Mouse (Mus musculus): Measurements from ENCODE around the gene Lrrc8b. TPM values are rescaled to one million over a fixed set of nuclear protein-coding genes. Genes with fewer than 3 reads are reported as not detected.
A peak's percentile ranks its signal among the peaks of the same experiment; 100 is the strongest.

Lrrc8b gene
- polyA plus RNA-seq, 1 experiment from 2014 or later: 11.3 TPM

- 1% methylated on average over 16 of the region's 16 CpGs for WGBS
- Histone ChIP-seq H3K27me3 (ENCODE audit: insufficient read depth, low read length) (no peaks in the 10 kb centered on the region), H3K36me3 (ENCODE audit: insufficient read depth) (no peaks in the 10 kb centered on the region), H3K4me1 (ENCODE audit: insufficient read depth) (peaks cover 4% of the 10 kb centered on the region; the same call in 1 of the 2 replicates), H3K4me2 (peak overlapping the region; percentile 88), H3K27ac (ENCODE audit: low read depth) (peak overlapping the region; percentile 91), H3K9me3 (ENCODE audit: low read depth, low read length) (no peaks in the 10 kb centered on the region), H3K4me3 (ENCODE audit: low read depth, low read length) (peak overlapping the region; percentile 71), H3K9ac (peak overlapping the region; percentile 78)
- ATAC-seq (ENCODE audit: insufficient read depth) (peak; percentile 59), DNase-seq (peak; percentile 63)
- TF ChIP-seq CTCF (IDR thresholded peaks at IDR 0.05; ENCODE audit: low read depth): no peak; the same call in 1 of the 2 replicates
These were observed 103.1 kb downstream of the Lrrc8b start for GRCm38 (mm10) chr5:105518626-105519095.

GRCm38 (mm10) chr5:105519096-105519975, 103.8 kb downstream of the Lrrc8b start, which contains the start of gene Lrrc8c:
Gene Lrrc8c, plus strand, starts transcription at chr5:105519388.
- H3K4me3 ChIP-seq (ENCODE audit: low read depth, low read length): peak within 1 kb of the TSS; percentile 71
- peaks cover 4% of the 10 kb centered on the region; the same call in 1 of the 2 replicates for H3K4me1 ChIP-seq (ENCODE audit: insufficient read depth)
- H3K9me3 ChIP-seq (ENCODE audit: low read depth, low read length): no peaks in the 10 kb centered on the region
- ATAC-seq (ENCODE audit: insufficient read depth): peak; percentile 95
- peak; percentile 89 for DNase-seq
- peak within 1 kb of the TSS; percentile 78 for H3K9ac ChIP-seq
- WGBS: under 1% methylated on average over 92 of the region's 93 CpGs
- TF ChIP-seq CTCF (IDR thresholded peaks at IDR 0.05; ENCODE audit: low read depth): no peak; the same call in 1 of the 2 replicates
- H3K36me3 ChIP-seq (ENCODE audit: insufficient read depth): peaks cover 5% of the 10 kb centered on the region; the same call in 1 of the 2 replicates
- peak within 1 kb of the TSS; percentile 91 for H3K27ac ChIP-seq (ENCODE audit: low read depth)
- no peaks in the 10 kb centered on the region for H3K27me3 ChIP-seq (ENCODE audit: insufficient read depth, low read length)
- peak within 1 kb of the TSS; percentile 88 for H3K4me2 ChIP-seq

- peak overlapping the region; percentile 91; the same call in 1 of the 2 replicates for H3K27ac ChIP-seq (ENCODE audit: low read depth)
- TF ChIP-seq CTCF (IDR thresholded peaks at IDR 0.05; ENCODE audit: low read depth): no peak
- DNase-seq: no peak
These were observed 104.4 kb downstream of the Lrrc8b start for GRCm38 (mm10) chr5:105519976-105520300.

GRCm38 (mm10) chr5:105520442-105520965, 104.9 kb downstream of the Lrrc8b start:
- no peak for TF ChIP-seq CTCF (IDR thresholded peaks at IDR 0.05; ENCODE audit: low read depth)
- Histone ChIP-seq H3K4me2 (peak overlapping the region; percentile 88), H3K27me3 (ENCODE audit: insufficient read depth, low read length) (no peaks in the 10 kb centered on the region), H3K9me3 (ENCODE audit: low read depth, low read length) (no peaks in the 10 kb centered on the region), H3K9ac (peak overlapping the region; percentile 78), H3K4me1 (ENCODE audit: insufficient read depth) (peaks cover 4% of the 10 kb centered on the region; the same call in 1 of the 2 replicates), H3K4me3 (ENCODE audit: low read depth, low read length) (peak overlapping the region; percentile 71), H3K36me3 (ENCODE audit: insufficient read depth) (peaks cover 5% of the 10 kb centered on the region; the same call in 1 of the 2 replicates), H3K27ac (ENCODE audit: low read depth) (no peak overlapping the region)
- 44% methylated on average over 9 of the region's 9 CpGs for WGBS
- DNase-seq (peak; percentile 6), ATAC-seq (ENCODE audit: insufficient read depth) (no peak)

More at GRCm38 (mm10) chr5:105519976-105520300, 104.4 kb downstream of the Lrrc8b start:
- Histone ChIP-seq H3K9ac (peak overlapping the region; percentile 78), H3K4me3 (ENCODE audit: low read depth, low read length) (peak overlapping the region; percentile 71), H3K27me3 (ENCODE audit: insufficient read depth, low read length) (no peaks in the 10 kb centered on the region), H3K4me1 (ENCODE audit: insufficient read depth) (peaks cover 4% of the 10 kb centered on the region; the same call in 1 of the 2 replicates), H3K9me3 (ENCODE audit: low read depth, low read length) (no peaks in the 10 kb centered on the region), H3K4me2 (peak overlapping the region; percentile 88), H3K36me3 (ENCODE audit: insufficient read depth) (peaks cover 5% of the 10 kb centered on the region; the same call in 1 of the 2 replicates)
- 5% methylated on average over 5 of the region's 5 CpGs for WGBS
- 0 out of 2 replicates have a peak, but pooled peaks have one; percentile 1 for ATAC-seq (ENCODE audit: insufficient read depth)

- H3K27me3 ChIP-seq (ENCODE audit: insufficient read depth, low read length): no peaks in the 10 kb centered on the region
- peak overlapping the region; percentile 37; the same call in 1 of the 2 replicates for H3K4me2 ChIP-seq
- H3K4me1 ChIP-seq (ENCODE audit: insufficient read depth): peaks cover 4% of the 10 kb centered on the region; the same call in 1 of the 2 replicates
- no peak overlapping the region for H3K4me3 ChIP-seq (ENCODE audit: low read depth, low read length)
- no peak for TF ChIP-seq CTCF (IDR thresholded peaks at IDR 0.05; ENCODE audit: low read depth)
- H3K9ac ChIP-seq: no peak overlapping the region
- ATAC-seq (ENCODE audit: insufficient read depth): no peak
- H3K9me3 ChIP-seq (ENCODE audit: low read depth, low read length): no peaks in the 10 kb centered on the region
- WGBS: 47% methylated on average over 3 of the region's 3 CpGs
- peak; percentile 31 for DNase-seq
- H3K27ac ChIP-seq (ENCODE audit: low read depth): peak overlapping the region; percentile 69; the same call in 1 of the 2 replicates
- H3K36me3 ChIP-seq (ENCODE audit: insufficient read depth): peaks cover 5% of the 10 kb centered on the region; the same call in 1 of the 2 replicates
These were observed 107.9 kb downstream of the Lrrc8b start for GRCm38 (mm10) chr5:105523452-105523851.

- H3K27me3 ChIP-seq (ENCODE audit: insufficient read depth, low read length): no peaks in the 10 kb centered on the region
- H3K4me2 ChIP-seq: no peak overlapping the region
- no peak for DNase-seq
- no peak overlapping the region for H3K27ac ChIP-seq (ENCODE audit: low read depth)
- whole genome bisulfite sequencing: 90% methylated on average over 12 of the region's 12 CpGs
- TF ChIP-seq CTCF (IDR thresholded peaks at IDR 0.05; ENCODE audit: low read depth): no peak
- ATAC-seq (ENCODE audit: insufficient read depth): no peak
- peaks cover 5% of the 10 kb centered on the region; the same call in 1 of the 2 replicates for H3K36me3 ChIP-seq (ENCODE audit: insufficient read depth)
- H3K4me1 ChIP-seq (ENCODE audit: insufficient read depth): peaks cover 4% of the 10 kb centered on the region; the same call in 1 of the 2 replicates
- H3K9ac ChIP-seq: no peak overlapping the region
- no peak overlapping the region for H3K4me3 ChIP-seq (ENCODE audit: low read depth, low read length)
- H3K9me3 ChIP-seq (ENCODE audit: low read depth, low read length): no peaks in the 10 kb centered on the region
These were observed 109.4 kb downstream of the Lrrc8b start for GRCm38 (mm10) chr5:105525004-105525403.

All from lung, embryonic 14.5 days (tissue).